Mouse (Mus musculus) bone marrow, adult 2 months (tissue): Measurements from ENCODE around the gene Cfap43.

ENCODE experiments used
- CTCF ChIP-seq: fragments of 200-500 bp; IDR thresholded peaks from 2 replicates; pipeline ENCODE4 v1.5.1; 2011; ENCODE audit warnings: low read length, control low read depth; ENCODE audit not compliant: control insufficient read depth, insufficient read depth
- POLR2A ChIP-seq: fragments of 200-500 bp; IDR thresholded peaks from 2 replicates; pipeline ENCODE4 v1.6.1; 2011; ENCODE audit warnings: low read depth, mild to moderate bottlenecking, control low read depth, low read length, borderline replicate concordance; ENCODE audit not compliant: control insufficient read depth

DNA sequence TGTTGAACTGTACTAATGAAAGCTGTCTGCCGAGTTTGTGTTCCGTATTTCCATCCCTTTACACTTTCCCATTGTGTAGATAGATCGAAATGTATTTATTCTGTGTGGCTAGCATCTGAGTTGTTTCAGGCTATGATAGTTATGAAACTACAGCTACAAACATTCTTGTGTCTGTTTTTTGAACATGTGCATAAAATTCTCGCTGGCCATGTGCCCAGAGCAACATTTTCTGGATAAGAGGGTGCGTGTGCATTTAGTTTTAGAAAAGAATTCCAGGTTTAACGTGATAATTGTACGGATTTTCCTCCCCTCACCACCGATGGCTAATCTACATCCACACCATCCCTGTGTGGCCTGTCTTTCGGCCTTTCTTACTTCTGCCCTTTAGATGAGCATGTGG is 205.6 kb downstream of the Cfap43 start:
- TF ChIP-seq CTCF (no peak), POLR2A (no peak)
